Mouse (Mus musculus) heart, adult 2 months (tissue): ENCODE results near the gene Slc22a16. TPM values are rescaled to one million over a fixed set of nuclear protein-coding genes. Genes with fewer than 3 reads are reported as not detected.
A peak's percentile ranks its signal among the peaks of the same experiment; 100 is the strongest.

ENCODE experiments used
- DNase-seq, 2 experiments: peaks; one replicate each; pipeline ENCODE4 v3.0.0; 2021
- H3K27ac ChIP-seq: fragments of 200-600 bp; 2 replicates; pipeline ENCODE4 v1.8.1; 2022
- H3K27me3 ChIP-seq: fragments of 200-500 bp; 2 replicates; pipeline ENCODE4 v1.6.1; 2012; ENCODE audit warnings: mild to moderate bottlenecking, low read length, inconsistent platforms, mixed read lengths; ENCODE audit not compliant: control insufficient read depth, insufficient read depth
- H3K36me3 ChIP-seq: fragments of 200-500 bp; 2 replicates; pipeline ENCODE4 v1.6.1; 2012; ENCODE audit warnings: low read length, inconsistent platforms; ENCODE audit not compliant: control insufficient read depth, insufficient read depth
- H3K4me1 ChIP-seq: fragments of 200-500 bp; 2 replicates; pipeline ENCODE4 v1.6.1; 2011; ENCODE audit warnings: low read length; ENCODE audit not compliant: control insufficient read depth, insufficient read depth
- H3K4me3 ChIP-seq: fragments of 200-600 bp; 2 replicates; pipeline ENCODE4 v1.8.1; 2022
- H3K79me2 ChIP-seq: fragments of 200-500 bp; replicated peaks from 2 replicates; pipeline ENCODE4 v1.6.1; 2012; ENCODE audit warnings: mild to moderate bottlenecking, inconsistent platforms, low read length, moderate library complexity, mixed read lengths; ENCODE audit not compliant: control insufficient read depth, insufficient read depth
- H3K9ac ChIP-seq: fragments of 200-500 bp; 2 replicates; pipeline ENCODE4 v1.6.1; 2012; ENCODE audit warnings: low read depth, mild to moderate bottlenecking, control low read depth, inconsistent platforms, low read length, mixed read lengths
- CTCF ChIP-seq: fragments of 200-600 bp; IDR thresholded peaks from 2 replicates; pipeline ENCODE4 v1.8.1; 2022; ENCODE audit warnings: antibody characterized with exemption, mild to moderate bottlenecking, moderate library complexity
- EP300 ChIP-seq: fragments of 200-500 bp; IDR thresholded peaks from 2 replicates; pipeline ENCODE4 v1.6.1; 2011; ENCODE audit warnings: low read depth, low read length, control low read depth; ENCODE audit not compliant: insufficient read depth
- POLR2A ChIP-seq: fragments of 200-500 bp; IDR thresholded peaks from 2 replicates; pipeline ENCODE4 v1.6.1; 2011; ENCODE audit warnings: mild to moderate bottlenecking, low read depth, low read length, control low read depth; ENCODE audit not compliant: insufficient read depth
- whole genome bisulfite sequencing: fragments of 180-500 bp; shearing (Covaris S2); methylation state at CpG from one replicate; pipeline ENCODE4 v1.1.7; 2018; 5-methylcytosine and 5-hydroxymethylcytosine counted together
- intact Hi-C: fragments of 180-260 bp; cut with DNase I; formaldehyde crosslinking; loops from one replicate; pipeline ENCODE4 v1.15.1; 2025
- polyA plus RNA-seq: library from polyadenylated mRNA; depleted of rRNA; stranded (reverse); fragments of >200 nt; gene quantifications from 2 replicates; pipeline ENCODE4 v1.2.3, GENCODE M21; 2012; rRNA removed
- total RNA-seq, 2 experiments: library from RNA; stranded (reverse); gene quantifications; 2 replicates each; pipeline ENCODE4 v1.2.3; 2021

The Slc22a16 gene
- total and polyA plus RNA-seq, 3 experiments, result 0.04 TPM; not detected in 2

GRCm38 (mm10) chr10:40643126-40643525, 73.0 kb downstream of the Slc22a16 start:
- no peaks in the 10 kb centered on the region; the same call in 1 of the 2 replicates for H3K4me1 ChIP-seq
- TF ChIP-seq EP300, result no peak
- no peak for TF ChIP-seq POLR2A
- no peak for TF ChIP-seq CTCF
- 67% methylated on average over 5 of the region's 5 CpGs for WGBS
- intact Hi-C loops, result no loop called here
- no peaks in the 10 kb centered on the region for H3K79me2 ChIP-seq
- no peaks in the 10 kb centered on the region for H3K27me3 ChIP-seq
- DNase-seq, result no peak
- no peak overlapping the region for H3K4me3 ChIP-seq
- no peak overlapping the region for H3K27ac ChIP-seq
- H3K36me3 ChIP-seq, result no peaks in the 10 kb centered on the region; the same call in 1 of the 2 replicates
- H3K9ac ChIP-seq, result no peak overlapping the region

DNA sequence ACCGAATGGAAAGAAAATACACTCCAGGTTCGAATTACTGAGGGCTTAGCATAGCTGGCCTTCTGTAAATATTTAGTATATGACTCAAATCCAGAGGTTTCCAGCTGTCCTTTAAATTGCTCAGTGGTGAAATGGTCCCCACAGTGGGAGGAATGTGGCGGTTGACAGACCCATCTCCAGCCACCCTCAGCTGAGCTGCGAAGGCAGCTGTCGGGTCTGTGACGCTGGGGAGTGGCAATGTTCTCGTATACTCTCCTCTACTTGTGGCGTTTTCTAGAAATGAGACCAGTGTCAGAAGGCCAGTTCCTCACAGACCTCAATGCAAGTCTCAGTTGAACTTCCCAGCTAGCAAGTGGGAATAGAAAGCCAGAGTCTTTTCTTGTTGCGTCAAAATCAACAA, 74.3 kb downstream of the Slc22a16 start:
- no peaks in the 10 kb centered on the region for H3K27me3 ChIP-seq
- H3K4me3 ChIP-seq, result no peak overlapping the region
- no peak for TF ChIP-seq EP300
- no peak for TF ChIP-seq POLR2A
- H3K9ac ChIP-seq, result no peak overlapping the region
- DNase-seq, result no peak
- no peaks in the 10 kb centered on the region for H3K79me2 ChIP-seq
- intact Hi-C loops, result no loop called here
- no peak overlapping the region for H3K27ac ChIP-seq
- no peaks in the 10 kb centered on the region; the same call in 1 of the 2 replicates for H3K36me3 ChIP-seq
- no peaks in the 10 kb centered on the region; the same call in 1 of the 2 replicates for H3K4me1 ChIP-seq
- WGBS, result 71% methylated on average over 9 of the region's 9 CpGs

DNA sequence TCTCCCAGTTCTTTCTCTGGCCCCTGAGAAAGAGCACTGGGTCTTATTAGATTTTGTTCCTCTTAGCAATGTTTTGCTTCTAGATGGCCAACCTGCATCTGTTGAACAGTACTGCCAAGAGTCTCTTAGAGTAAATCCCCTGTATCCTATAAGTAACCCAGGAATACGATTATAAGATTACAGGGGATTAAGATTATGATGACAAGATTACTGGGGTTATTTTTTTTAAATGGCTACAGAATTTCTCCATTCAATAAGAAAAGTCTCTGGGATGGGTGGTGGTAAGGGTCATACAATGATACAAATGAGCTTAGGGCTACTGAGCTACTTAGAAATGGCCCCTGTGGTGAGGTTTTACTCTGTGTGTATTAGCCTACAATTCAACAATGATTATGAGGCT, 75.2 kb downstream of the Slc22a16 start:
- intact Hi-C loops, result no loop called here
- H3K9ac ChIP-seq, result no peak overlapping the region
- no peaks in the 10 kb centered on the region; the same call in 1 of the 2 replicates for H3K4me1 ChIP-seq
- DNase-seq, result no peak
- H3K36me3 ChIP-seq, result no peaks in the 10 kb centered on the region
- no peak overlapping the region for H3K27ac ChIP-seq
- no peak overlapping the region for H3K4me3 ChIP-seq
- 64% methylated on average over 1 of the region's 1 CpGs for WGBS
- TF ChIP-seq EP300 (no peak), CTCF (no peak), POLR2A (no peak)
- H3K27me3 ChIP-seq, result no peaks in the 10 kb centered on the region
- no peaks in the 10 kb centered on the region for H3K79me2 ChIP-seq

DNA sequence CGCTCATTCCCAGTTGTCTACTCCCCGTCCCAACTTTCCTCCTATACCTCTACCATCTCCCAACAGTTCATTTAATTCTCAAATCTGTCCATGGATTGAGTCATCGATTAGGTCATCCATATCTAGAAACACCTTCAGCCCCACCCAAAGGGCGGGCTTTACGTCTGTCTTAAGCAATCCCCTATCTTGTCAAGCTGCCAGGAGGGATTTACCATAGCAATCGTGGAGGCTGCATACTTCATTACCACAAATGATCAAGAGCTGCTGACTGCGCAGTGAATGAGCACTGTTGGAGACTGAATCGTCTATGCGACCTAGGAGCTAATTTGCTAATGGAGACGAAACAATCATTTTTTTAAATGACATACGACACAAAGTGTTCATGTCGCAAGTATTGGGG, 78.6 kb downstream of the Slc22a16 start:
- DNase-seq, result no peak
- H3K79me2 ChIP-seq, result no peaks in the 10 kb centered on the region
- WGBS, result 83% methylated on average over 12 of the region's 12 CpGs
- H3K27ac ChIP-seq, result no peak overlapping the region
- intact Hi-C loops, result loop anchor here (1.0 kb wide), 1 partner anchor 236 kb away; no protein-coding TSS in a partner anchor
- no peak overlapping the region for H3K4me3 ChIP-seq
- H3K36me3 ChIP-seq, result no peaks in the 10 kb centered on the region
- no peak overlapping the region for H3K9ac ChIP-seq
- no peaks in the 10 kb centered on the region for H3K4me1 ChIP-seq
- no peaks in the 10 kb centered on the region for H3K27me3 ChIP-seq
- TF ChIP-seq EP300 (no peak), CTCF (no peak), POLR2A (no peak)

DNA sequence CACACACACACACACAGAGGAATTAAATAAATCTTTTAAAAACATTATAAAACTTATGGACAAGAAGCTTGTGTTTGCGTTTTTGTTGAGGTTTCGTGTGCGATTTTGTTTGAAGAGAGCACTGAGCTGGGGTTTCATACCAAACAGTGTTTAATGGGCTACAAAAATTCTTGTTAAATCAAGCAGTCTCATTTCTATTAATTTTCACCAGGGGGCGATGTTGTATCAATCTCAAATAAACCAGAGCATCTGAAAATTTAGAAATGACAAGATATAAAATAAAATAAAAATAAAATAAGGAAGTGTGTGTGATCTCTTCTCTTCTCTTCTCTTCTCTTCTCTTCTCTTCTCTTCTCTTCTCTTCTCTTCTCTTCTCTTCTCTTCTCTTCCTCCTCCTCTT, 79.5 kb downstream of the Slc22a16 start:
- WGBS, result 26% methylated on average over 4 of the region's 4 CpGs

DNA sequence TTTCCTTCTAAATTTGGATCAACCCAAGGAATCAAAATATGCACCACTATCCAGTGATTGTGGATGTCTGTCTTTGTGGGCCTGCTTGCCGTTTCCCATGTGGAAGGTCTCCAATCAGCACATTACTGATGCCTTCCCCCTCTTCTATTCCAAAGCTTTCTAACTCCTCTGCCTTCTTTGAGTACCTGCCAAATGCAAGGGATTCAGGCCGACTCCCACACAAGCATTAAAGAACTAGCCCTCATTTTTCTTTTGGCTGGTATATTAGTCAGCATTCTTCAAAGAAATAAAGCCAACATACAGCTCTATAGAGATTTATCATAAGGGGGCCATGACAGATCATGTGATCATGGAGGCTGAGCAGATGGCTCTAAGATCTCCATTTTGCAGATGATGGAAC, 81.5 kb downstream of the Slc22a16 start:
- Histone ChIP-seq H3K4me1 (no peaks in the 10 kb centered on the region), H3K79me2 (no peaks in the 10 kb centered on the region), H3K27ac (no peak overlapping the region), H3K9ac (no peak overlapping the region), H3K36me3 (no peaks in the 10 kb centered on the region), H3K4me3 (no peak overlapping the region), H3K27me3 (no peaks in the 10 kb centered on the region)
- intact Hi-C loops, result no loop called here
- 24% methylated on average over 2 of the region's 2 CpGs for WGBS
- TF ChIP-seq POLR2A (no peak), EP300 (no peak), CTCF (no peak)
- DNase-seq, result no peak

More for the DNA sequence above, 79.5 kb downstream of the Slc22a16 start:
- no peak for TF ChIP-seq EP300
- peak; percentile 70 for TF ChIP-seq CTCF
- no peak overlapping the region for H3K4me3 ChIP-seq
- intact Hi-C loops, result loop anchor here (1.0 kb wide), 1 partner anchor 235 kb away; no protein-coding TSS in a partner anchor
- no peaks in the 10 kb centered on the region for H3K36me3 ChIP-seq
- no peak for DNase-seq
- H3K9ac ChIP-seq, result no peak overlapping the region
- no peaks in the 10 kb centered on the region for H3K4me1 ChIP-seq
- no peak overlapping the region for H3K27ac ChIP-seq
- no peaks in the 10 kb centered on the region for H3K27me3 ChIP-seq
- no peaks in the 10 kb centered on the region for H3K79me2 ChIP-seq

Other genes starting within 250 kb of the Slc22a16 start
- gene Cdk19, start 230.8 kb upstream of the Slc22a16 start, total RNA-seq, result 10 to 100 TPM; 11.5 to 15.2 TPM
- gene Cdk19, start 230.8 kb upstream of the Slc22a16 start, polyA plus RNA-seq, result 5.2 and 8.6 TPM in 2 replicates
- 10 to 100 TPM; 33.8 to 34.1 TPM for gene Ddo, start 59.7 kb downstream of the Slc22a16 start, total RNA-seq
- 33.5 and 62.6 TPM in 2 replicates for gene Ddo, start 59.7 kb downstream of the Slc22a16 start, polyA plus RNA-seq
- 1 to 10 TPM in 1 of 2 experiments, under 1 TPM in 1; 0.89 to 1.2 TPM for gene Mettl24, start 112.9 kb downstream of the Slc22a16 start, total RNA-seq
- 1.1 and 1.3 TPM in 2 replicates for gene Mettl24, start 112.9 kb downstream of the Slc22a16 start, polyA plus RNA-seq